Mouse (Mus musculus): ENCODE measurements around the gene Tm9sf3.

Tm9sf3 gene

DNA sequence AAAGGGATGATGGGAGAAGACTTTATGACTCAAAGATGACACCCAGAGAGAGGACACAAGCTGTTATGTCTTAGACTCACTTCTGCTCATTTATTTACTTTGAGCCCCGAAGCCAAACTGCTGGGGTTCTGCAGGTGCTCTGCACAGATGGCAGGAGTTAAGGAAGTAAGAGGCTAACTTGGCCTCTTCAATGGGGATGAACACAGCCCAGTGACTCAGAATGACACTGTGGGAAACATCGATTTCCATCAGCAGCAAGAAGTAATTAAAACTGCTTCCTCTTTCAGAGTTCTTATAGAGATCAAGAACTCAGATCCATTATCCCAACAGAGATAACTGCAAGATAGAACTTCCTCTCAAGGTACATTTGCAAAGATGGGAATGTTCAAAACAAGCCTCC is 86.9 kb downstream of the Tm9sf3 start:
- DNase-seq (ENCODE audit: low spot score in 2 of 2), result no peak

DNA sequence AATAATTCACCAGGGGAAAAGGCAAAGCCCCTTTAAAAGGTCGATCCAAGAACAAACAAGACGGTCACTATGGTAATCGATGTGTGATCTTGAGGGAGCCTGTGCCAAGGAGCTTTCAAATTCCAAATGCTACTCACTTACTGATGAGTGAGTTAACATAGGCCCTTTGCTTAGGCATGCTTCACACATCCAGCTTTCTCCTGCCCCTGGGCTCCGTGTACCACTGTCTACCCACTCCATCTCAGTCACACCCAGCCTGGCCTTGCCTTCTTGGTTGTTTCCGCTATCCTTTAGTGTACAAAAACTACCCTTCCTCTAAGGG is 97.9 kb downstream of the Tm9sf3 start:
- DNase-seq (ENCODE audit: low spot score in 2 of 2), result no peak

DNA sequence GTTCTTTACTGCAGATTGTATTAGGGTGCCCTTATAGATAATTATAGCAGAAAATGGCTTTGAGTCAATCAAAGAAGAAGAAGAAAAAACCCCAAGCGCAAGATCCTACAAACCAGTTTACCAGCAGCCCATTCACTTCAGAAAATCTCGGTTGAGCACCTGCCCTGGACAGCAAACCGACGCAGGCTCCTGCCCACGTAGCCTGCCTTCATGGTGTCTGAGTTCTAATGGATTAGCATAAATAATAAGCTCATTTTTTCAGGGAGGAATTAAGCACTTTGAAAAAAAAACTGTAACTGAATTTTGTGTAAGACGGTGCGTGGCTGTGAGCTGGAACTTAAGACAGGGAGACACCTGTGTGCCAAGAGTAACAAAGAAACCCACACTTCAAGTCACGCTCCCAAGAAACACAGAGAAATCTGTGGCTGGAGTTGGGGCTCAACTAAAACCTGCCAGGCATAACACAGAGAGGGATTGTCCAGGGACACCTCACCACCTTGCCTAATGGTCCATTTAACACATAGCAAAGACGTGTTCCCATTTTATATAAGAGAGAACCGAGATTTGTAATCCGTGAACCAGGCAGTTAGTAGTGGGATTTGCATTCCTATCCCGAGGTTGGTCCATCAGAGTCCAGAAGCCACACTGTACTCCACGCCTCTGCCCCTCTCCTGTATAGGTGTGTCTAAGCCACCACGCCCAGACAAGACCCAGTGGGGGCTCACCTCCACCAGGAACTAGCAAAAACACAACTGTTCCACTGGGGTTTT is 98.5 kb downstream of the Tm9sf3 start:
- DNase-seq (ENCODE audit: low spot score in 2 of 2), result no peak

GRCm38 (mm10) chr19:41164447-41165095 is 99.2 kb downstream of the Tm9sf3 start:
- no peak for DNase-seq (ENCODE audit: low spot score in 2 of 2)
